Mouse (Mus musculus): Measurements from ENCODE around the gene Lrfn5. TPM values are rescaled to one million over a fixed set of nuclear protein-coding genes. Genes with fewer than 3 reads are reported as not detected.
A peak's percentile ranks its signal among the peaks of the same experiment; 100 is the strongest.

The Lrfn5 gene
- total RNA-seq (2021), result under 1 TPM; 0.31 to 0.34 TPM
- long read RNA-seq, experiment 1, result 0 reads
- long read RNA-seq, experiment 2, result 0 reads

DNA sequence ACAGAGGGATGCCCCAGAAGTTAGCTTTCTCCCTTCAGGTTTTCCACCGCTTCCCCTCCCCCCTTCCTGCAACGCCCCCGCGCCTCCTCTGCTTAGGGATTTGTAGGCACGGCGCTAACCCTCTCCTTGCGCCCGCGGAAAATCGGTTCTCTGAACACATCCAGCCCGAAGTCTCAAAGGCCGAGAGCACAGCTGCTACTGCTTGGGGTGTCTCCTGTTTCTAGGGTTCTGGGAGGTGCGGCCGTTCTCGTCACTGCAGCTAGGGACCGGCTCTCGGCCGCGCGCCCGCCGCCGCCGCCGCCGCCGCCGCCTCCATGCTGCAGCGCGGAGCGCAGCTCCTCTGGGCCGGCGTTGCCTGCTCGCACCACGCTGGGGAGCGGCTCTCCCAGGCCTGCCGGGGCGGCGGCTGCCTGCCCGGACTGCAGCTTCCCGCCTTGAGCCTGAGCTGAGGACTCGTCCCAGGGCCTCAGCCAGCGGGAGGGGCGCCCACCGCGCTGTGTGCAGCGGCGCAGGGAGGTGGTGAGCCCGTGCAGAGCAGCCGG is at the start of gene Lrfn5:
Lrfn5 (plus strand) TSS at position 322 of the 542 bp plus-strand sequence.
- peak; percentile 50 for DNase-seq

DNA sequence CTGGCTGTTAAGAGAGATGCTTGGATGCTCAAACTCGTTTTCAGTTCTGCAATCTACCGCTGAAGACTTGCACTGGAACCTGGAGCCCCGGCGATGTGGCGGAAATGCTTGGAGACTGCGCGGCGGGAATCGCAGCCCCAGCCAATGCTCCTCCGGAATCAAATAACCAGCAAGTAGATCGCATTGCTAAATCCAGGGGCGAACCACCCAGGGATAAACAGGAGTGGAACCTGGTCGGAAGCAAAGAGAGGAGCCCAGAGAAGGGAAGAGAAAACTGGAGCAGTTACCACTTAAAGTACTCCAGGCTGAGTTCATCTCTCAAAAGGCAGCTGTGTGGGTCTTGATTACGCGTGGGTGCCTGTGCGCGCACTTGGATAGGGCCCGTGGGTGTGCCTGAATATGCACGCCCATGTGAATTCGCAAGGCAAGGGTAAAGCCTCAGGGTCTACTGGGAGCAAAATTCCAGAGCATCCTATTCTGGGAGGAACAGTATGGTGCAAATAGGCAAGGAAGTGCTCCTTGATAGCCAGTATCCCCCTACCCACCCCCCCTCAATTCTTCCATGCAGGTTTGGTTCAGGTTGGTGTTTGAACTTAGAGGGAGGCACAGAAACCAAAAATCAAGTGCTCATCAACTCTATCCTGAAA is 1.3 kb upstream of the Lrfn5 start:
- no peak for DNase-seq

DNA sequence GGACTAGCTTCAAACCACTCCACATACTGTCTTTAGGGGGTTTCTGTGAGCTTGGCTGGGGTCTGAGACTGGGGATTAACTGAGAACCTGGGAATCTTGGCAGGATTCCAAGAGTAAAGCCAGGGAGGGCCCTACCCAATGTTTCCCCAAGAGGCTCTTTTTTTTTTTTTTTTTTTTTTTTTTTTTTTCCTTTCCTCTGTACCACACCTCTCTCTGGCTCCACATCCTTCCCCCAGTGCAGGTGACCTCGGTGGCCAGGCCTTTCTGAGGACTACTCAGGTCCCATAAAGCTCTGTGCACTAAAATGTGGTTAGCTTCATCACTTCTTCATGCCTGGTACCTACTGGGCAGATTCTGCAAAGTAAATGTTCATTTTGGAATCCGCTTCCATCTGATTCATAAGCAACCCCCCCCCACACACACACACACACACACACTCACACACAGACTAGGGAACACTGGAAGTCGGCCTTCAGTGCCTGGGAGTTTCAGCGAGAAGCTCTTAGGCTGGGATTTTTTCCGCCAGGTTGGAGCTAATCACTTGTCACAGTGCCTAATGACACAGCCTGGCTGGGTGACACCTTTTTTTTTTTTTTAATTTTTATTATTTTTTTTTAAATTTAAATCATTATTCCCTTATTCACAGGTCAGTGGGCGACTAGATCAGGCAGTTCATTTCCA is 662 bp upstream of the Lrfn5 start:
- DNase-seq, result no peak

DNA sequence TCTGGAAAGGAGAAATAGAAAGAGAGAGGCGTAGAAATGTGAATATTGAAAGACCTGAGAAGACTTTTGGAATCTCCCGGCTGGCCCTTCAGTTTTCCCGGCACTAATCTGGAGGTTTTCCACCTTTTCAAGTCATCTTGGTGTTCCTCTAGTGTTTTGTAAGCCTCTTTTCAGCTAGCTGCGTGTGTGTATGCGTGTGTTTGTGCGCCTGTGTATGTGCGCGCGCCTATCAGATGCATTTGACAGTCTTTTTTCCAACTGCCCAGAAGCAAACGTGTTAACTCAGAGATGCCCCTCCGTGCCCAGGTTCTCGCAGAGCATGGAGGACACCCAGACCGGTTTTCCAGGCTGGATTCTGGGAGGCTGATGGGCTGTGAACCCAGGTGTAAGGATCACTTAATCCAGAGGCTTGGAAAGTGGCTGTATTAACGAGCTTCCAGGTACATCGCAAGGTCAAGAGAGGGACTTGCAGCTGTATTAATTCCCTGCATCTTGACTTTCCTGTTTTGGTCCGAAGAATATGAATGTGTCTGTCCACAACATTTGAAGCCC is 757 bp downstream of the Lrfn5 start:
- DNase-seq, result no peak

DNA sequence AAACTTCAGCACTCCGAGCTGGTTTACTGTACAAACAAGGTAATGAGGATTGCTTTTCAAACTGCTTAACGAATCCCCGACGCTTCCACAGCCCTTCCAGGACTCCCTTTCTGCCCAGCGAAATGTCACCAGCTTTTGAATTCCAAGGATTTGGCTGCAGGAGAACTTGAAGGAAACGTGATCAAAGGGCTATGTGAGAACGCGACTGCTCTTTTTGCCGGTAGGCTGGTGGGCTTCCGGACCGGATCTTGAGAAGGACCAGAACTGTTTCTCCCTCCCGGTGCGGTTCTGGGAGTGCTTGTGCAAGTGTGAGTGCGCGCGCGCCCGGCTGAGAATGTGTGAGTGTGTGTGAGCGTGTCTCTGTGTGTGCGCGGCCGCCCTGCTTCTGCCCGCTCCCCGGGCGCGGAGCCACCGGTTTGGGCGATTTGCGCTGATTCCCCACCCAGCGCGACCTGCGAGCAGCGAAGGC is 1.3 kb downstream of the Lrfn5 start:
- peak; percentile 8 for DNase-seq

DNA sequence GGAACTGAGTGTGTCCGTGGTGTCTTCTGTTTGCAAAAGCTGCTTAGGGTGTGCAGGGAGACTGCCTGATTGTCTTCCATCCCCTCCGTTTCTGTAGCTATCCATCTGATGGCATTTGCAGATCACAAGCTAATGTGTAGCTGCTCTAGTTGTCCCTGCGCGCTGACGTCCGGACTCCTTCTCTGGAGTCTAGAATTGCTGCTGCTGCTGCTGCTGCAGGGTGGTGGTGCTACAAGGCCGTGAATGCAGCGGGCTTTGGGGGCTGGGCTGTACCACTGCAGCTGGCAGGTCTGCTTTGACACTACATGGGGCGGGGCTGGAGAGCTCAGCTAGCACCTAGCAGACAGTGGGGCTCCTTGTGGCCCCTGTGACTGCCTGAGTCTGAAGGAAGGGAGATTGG is 3.2 kb downstream of the Lrfn5 start:
- DNase-seq, result no peak

DNA sequence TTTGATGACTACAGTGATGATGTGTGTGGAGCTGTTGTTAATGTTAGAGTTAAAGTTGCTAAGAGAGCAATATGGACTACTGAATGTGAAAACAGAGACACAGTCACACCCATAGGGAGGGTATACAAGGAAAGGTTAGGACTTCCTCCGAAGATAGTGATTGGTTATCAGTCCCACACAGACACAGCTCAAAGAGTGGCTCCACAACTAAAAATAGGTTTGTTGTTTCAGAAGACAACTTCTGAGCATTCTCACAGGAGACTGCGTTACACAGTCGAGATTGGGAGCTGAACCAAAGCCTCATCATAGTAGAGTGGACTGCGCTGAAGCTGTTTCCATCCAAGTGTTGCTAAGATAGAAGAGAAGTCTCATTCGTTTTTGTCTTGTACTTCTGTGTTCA is 57.0 kb downstream of the Lrfn5 start:
- no peak for DNase-seq

DNA sequence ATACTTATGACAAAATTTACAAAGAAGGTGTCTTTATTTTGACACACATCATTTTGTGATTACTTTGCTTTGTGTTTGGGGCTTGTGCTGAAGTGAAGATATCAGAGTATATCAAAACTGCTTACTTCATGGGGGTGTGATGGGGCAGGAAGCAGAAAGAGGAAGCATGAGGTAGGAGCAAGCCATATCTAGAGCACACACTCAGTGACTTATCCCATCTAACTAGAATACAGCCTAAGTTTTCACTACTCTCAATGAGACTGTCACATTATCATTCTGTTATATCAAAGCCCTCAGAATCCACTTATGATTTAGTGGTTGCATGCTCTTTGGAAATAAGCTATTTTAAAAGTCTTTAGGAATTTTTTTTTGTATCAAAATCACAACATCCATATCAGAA is 77.4 kb downstream of the Lrfn5 start:
- DNase-seq, result no peak

DNA sequence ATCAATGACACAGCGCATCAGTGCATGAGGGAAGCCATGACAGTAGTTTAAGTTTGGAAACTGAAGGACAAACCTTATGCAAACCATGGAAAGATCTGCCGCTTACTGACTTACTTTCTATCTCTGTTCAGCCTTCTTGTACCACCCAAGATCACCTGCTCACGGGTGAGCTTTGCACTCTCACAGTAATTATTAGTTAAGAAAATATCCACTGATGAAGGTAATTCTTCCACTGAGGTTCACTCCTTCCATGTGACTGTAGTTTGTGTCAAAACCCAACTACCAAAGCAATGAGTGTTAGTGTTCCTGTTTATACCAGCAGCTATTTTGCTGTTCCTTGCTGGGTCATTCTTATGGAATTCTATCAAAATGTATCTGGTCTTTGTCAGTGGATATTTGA is 84.9 kb downstream of the Lrfn5 start:
- DNase-seq, result no peak

DNA sequence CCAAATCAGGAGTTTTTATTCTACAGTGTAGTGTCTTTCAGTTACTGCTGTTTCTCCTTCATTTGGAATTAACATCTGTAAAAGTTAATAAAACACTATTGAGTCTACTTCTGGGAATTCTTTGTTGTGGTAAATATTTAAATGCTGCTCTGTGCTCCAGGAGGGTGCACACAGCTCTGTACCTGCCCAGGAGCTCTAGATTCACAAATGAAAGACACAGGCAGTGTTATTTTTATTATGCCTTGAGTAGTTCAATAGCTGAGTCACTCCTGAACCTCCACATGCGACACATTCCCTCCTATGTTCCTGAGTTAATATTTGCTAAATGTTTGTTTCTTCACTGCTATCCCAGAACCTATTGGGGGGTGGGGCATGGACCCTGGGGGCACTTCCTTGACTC is 87.1 kb downstream of the Lrfn5 start:
- no peak for DNase-seq

DNA sequence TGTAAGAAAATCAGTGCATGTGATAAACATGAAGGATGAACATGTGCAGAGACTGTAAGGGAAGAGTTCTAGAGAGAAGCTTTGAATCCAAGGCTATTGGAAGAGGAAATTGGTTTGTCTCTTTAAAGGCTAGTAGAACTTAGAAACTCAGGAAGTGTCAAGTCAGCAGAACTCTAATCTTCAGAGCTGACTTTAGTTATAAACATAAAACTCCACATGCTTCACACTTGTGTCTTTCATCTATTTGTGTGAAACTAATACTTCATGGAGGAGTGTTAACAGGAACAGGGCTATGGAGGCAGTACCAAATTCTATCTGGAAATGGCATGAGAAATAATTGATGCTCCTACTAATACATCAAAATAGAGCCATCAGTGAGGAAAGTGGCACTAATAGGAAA is 101.6 kb downstream of the Lrfn5 start:
- no peak for DNase-seq

DNA sequence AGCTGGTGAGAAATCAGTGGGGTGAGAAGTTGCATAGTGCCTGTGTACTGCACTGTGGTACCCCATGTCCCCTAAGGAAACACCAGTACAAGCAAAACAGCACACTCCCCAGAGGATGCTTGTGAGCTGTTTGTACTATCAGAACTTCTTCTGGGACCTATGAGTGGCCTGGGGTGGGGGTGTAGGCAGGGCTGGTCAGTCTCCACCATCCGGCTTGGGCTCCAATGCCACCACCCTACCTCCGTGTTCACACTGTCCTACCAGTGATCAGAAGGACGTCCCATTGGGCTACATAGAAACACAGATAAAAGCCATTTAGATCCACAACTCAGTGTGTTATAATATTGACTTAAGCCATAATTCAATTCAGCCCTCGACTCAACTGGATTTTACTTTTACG is 131.4 kb downstream of the Lrfn5 start:
- no peak for DNase-seq

DNA sequence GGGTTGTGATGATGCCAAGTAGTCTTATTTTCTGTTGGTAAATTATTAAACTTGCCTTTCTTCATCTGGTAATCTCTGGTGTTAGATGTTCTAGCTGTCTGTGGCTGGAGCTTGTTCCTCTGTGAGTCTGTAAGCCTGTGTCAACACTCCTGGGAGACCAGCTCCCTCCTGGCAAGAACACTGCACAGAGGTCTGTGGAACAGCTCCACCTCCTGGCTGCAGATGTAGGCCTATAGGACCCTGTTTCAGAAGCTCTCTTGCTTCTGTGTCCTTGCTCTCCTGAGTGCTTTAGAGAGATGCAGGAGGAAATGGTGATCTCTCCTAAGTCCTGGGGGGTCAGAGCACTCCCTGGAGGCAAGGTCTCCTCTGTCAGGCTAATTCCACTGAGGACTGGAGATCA is 200.2 kb downstream of the Lrfn5 start:
- peak; percentile 6 for DNase-seq

DNA sequence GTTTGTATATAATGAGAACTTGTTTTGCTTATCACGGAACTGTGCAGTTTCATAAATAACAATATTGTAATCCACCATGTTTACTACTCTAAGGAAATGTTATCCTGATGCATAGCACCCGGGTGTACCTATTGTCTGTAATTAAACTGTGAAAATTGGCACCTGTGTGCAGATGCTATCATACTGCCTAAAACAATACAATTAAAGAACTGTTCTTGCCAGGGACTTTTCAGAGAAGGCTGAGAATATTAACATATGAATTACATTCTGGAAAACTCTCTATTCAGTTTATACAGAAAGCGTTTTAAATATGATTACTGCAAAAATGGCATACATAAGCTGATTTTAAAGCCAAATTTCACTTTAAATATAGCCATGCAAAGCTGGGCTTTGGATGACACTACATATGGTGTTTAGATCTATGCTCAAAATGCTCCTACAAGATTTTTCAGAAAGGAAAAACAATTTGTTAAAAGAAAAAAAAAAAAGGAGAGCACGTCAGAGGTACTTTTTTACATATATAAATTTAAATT is 284.2 kb downstream of the Lrfn5 start:
- no peak for DNase-seq

DNA sequence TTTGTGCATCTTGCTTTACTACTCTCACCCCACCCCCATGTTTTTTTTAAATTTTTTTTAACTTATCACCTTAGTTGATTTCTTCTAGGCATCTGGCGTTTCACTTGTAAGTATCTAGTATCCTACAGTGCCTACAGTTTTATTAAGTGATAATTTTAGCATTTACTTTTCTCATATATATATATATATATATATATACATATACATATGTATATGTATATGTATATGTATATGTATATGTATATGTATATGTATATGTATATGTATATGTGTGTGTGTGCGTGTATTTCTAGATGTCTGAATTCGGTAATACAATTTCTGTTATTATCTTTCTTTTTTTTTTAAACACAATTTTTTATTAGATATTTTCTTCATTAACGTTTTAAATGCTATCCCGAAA is 300.7 kb downstream of the Lrfn5 start:
- DNase-seq, result no peak

DNA sequence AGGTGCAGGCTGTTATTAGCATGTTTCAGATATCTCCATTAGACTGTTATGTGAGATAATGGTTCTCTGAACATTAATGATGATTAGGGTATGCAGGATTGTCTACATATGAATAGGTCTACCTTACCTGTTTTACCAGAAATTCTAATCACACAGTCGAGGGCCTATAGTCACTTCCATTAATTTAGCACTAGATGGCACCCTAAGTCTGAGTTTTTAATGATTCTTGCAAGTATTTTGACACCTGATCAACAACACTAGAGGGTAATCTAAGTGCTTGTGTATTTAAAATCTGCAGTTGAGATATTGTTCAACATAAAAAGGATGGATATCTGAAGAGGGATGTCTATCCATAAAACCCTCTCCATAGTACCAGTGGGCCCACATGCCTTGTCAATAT is 303.4 kb downstream of the Lrfn5 start:
- DNase-seq, result no peak

DNA sequence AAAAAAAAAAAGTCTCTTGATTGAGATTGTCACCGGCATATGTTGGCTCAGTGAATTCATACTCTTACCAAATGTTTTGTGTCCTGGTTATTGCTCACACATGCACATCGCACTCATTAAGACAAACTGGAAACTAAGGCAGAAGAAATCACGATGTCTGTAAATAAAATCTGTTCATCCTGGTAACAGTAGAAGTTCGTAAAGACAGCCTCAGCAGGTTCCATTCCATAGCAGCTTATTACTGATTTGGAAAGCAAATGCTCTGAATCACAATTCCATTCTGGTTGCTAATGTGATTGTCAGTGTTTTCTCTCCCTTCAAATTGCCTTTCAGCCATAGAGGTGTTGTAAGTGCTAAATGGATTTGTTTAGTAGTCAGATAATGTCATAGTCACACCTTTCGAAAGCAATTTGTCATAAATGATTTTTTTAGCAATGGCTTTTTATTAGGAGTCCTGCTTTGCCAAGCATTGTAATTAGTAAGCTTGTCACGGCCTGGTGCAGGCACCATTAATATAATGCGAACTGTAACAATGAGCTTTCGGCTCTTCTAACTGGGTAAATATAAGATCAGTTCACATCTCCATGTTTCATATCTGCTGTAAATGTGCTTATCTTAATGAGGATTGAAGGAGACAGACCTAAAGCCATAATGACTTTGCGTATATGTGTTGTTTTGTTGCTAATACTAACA is 319.8 kb downstream of the Lrfn5 start:
- no peak for DNase-seq

DNA sequence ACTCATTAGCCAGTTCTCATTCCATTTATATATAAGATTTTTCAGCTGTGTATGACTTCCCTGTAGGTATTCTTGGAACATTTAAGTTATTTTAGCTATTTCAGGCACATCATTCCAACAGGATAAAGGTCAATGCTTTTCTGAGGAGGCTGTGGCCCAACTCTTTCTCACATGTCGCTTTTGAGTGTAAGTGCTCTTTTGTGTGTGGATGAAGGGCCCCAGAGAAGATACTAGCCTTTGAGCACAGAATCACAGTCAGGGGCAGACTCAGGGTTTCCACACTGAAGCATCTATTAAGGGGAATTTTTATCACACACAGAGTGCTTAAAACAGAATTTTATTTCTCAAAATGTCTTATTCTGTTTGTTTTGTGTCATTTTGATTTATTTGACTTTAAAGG is 331.2 kb downstream of the Lrfn5 start:
- no peak for DNase-seq

Measured in gastrocnemius, postnatal 10 days (tissue).